Mouse (Mus musculus) neural tube, embryonic 11.5 days (tissue): ENCODE data around the gene Gria2. TPM values are rescaled to one million over a fixed set of nuclear protein-coding genes. Genes with fewer than 3 reads are reported as not detected.
A peak's percentile ranks its signal among the peaks of the same experiment; 100 is the strongest.

Experiments
- ATAC-seq: fragments of 200-750 bp; cut with Nextera tagmentation; 2 replicates; pipeline ENCODE4 v1.8.0; 2017; ENCODE audit warnings: moderate number of reproducible peaks, mild to moderate bottlenecking, moderate TSS enrichment, moderate library complexity; ENCODE audit not compliant: insufficient read depth, low FRiP score, low TSS enrichment
- DNase-seq: peaks from one replicate; pipeline ENCODE4 v3.0.0-alpha.2; 2015; ENCODE audit warnings: low spot score
- H3K27ac ChIP-seq: fragments of 300-500 bp; sonication (generic); 2 replicates; pipeline ENCODE4 v1.5.1; 2014; ENCODE audit warnings: low read depth, mild to moderate bottlenecking, low read length
- H3K27me3 ChIP-seq: fragments of 300-500 bp; sonication (generic); 2 replicates; pipeline ENCODE4 v1.6.1; 2014; ENCODE audit warnings: mild to moderate bottlenecking, low read length, mixed read lengths; ENCODE audit not compliant: control insufficient read depth, insufficient read depth
- H3K36me3 ChIP-seq: fragments of 300-500 bp; sonication (generic); 2 replicates; pipeline ENCODE4 v1.6.1; 2014; ENCODE audit warnings: mild to moderate bottlenecking, low read length, moderate library complexity, mixed read lengths; ENCODE audit not compliant: control insufficient read depth, insufficient read depth
- H3K4me1 ChIP-seq: fragments of 300-500 bp; sonication (generic); 2 replicates; pipeline ENCODE4 v1.6.1; 2014; ENCODE audit warnings: low read length, mixed read lengths; ENCODE audit not compliant: control insufficient read depth, insufficient read depth
- H3K4me2 ChIP-seq: fragments of 300-500 bp; sonication (generic); 2 replicates; pipeline ENCODE4 v1.6.1; 2014; ENCODE audit warnings: low read depth, mild to moderate bottlenecking, moderate library complexity
- H3K4me3 ChIP-seq: fragments of 300-500 bp; sonication (generic); 2 replicates; pipeline ENCODE4 v1.5.1; 2014; ENCODE audit warnings: low read depth, low read length
- H3K9ac ChIP-seq: fragments of 300-500 bp; sonication (generic); 2 replicates; pipeline ENCODE4 v1.6.1; 2014; ENCODE audit warnings: mild to moderate bottlenecking, low read length
- H3K9me3 ChIP-seq: fragments of 300-500 bp; sonication (generic); 2 replicates; pipeline ENCODE4 v1.6.1; 2016; ENCODE audit warnings: low read length; ENCODE audit not compliant: control insufficient read depth
- WGBS: fragments of 180-500 bp; shearing (Covaris S2); extraction: QIAGEN DNeasy Blood & Tissue Kit; methylation state at CpG from one replicate; pipeline ENCODE4 v1.1.7; 2014; 5-methylcytosine and 5-hydroxymethylcytosine counted together
- microRNA-seq: library from miRNA; unstranded; fragments of <30 nt; microRNA quantifications from one replicate; pipeline ENCODE4, GENCODE M21; 2016
- polyA plus RNA-seq: library from polyadenylated mRNA; unstranded; fragments of >200 nt; fragmentation: Nextera tagmentation; extraction: Ambion mirVana; gene quantifications from 2 replicates; pipeline ENCODE4 v1.2.1, GENCODE M21; 2014

Gene Gria2
- polyA plus RNA-seq, 1 experiment from 2014 or later, result 19.1 TPM

GRCm38 (mm10) chr3:80694965-80695364 is 107.7 kb downstream of the Gria2 start:
- no peak overlapping the region for H3K4me2 ChIP-seq
- no peaks in the 10 kb centered on the region for H3K36me3 ChIP-seq
- no peak overlapping the region for H3K27ac ChIP-seq
- H3K4me3 ChIP-seq, result no peak overlapping the region
- no peaks in the 10 kb centered on the region for H3K9me3 ChIP-seq
- DNase-seq (no peak), ATAC-seq (peak; percentile 49; the same call in 1 of the 2 replicates)
- no peaks in the 10 kb centered on the region for H3K27me3 ChIP-seq
- 97% methylated on average over 8 of the region's 8 CpGs for WGBS
- no peaks in the 10 kb centered on the region for H3K4me1 ChIP-seq
- H3K9ac ChIP-seq, result no peak overlapping the region

GRCm38 (mm10) chr3:80665105-80665504 is 137.5 kb downstream of the Gria2 start:
- no peak for ATAC-seq
- H3K9ac ChIP-seq, result no peak overlapping the region
- H3K36me3 ChIP-seq, result no peaks in the 10 kb centered on the region
- H3K27me3 ChIP-seq, result no peaks in the 10 kb centered on the region
- H3K9me3 ChIP-seq, result no peaks in the 10 kb centered on the region
- no peak overlapping the region for H3K4me2 ChIP-seq
- WGBS, result 71% methylated on average over 5 of the region's 5 CpGs
- no peak overlapping the region for H3K27ac ChIP-seq
- DNase-seq, result no peak
- H3K4me1 ChIP-seq, result no peaks in the 10 kb centered on the region
- no peak overlapping the region for H3K4me3 ChIP-seq

GRCm38 (mm10) chr3:80663293-80663692 is 139.3 kb downstream of the Gria2 start:
- H3K36me3 ChIP-seq, result no peaks in the 10 kb centered on the region
- H3K9me3 ChIP-seq, result no peaks in the 10 kb centered on the region
- no peak overlapping the region for H3K4me3 ChIP-seq
- no peak overlapping the region for H3K9ac ChIP-seq
- H3K27ac ChIP-seq, result no peak overlapping the region
- no peaks in the 10 kb centered on the region for H3K4me1 ChIP-seq
- no peak overlapping the region for H3K4me2 ChIP-seq
- H3K27me3 ChIP-seq, result no peaks in the 10 kb centered on the region
- DNase-seq, result no peak
- 82% methylated on average over 2 of the region's 2 CpGs for WGBS
- ATAC-seq, result no peak

GRCm38 (mm10) chr3:80661838-80662237 is 140.8 kb downstream of the Gria2 start:
- Histone ChIP-seq H3K9ac (no peak overlapping the region), H3K27ac (no peak overlapping the region), H3K4me1 (no peaks in the 10 kb centered on the region), H3K4me3 (no peak overlapping the region), H3K4me2 (no peak overlapping the region), H3K27me3 (no peaks in the 10 kb centered on the region), H3K36me3 (no peaks in the 10 kb centered on the region), H3K9me3 (no peaks in the 10 kb centered on the region)
- 88% methylated on average over 3 of the region's 3 CpGs for WGBS
- no peak for DNase-seq
- ATAC-seq, result no peak

GRCm38 (mm10) chr3:80652213-80652612 is 150.4 kb downstream of the Gria2 start:
- DNase-seq, result no peak
- Histone ChIP-seq H3K27ac (no peak overlapping the region), H3K27me3 (no peaks in the 10 kb centered on the region), H3K36me3 (no peaks in the 10 kb centered on the region), H3K4me3 (no peak overlapping the region), H3K4me2 (no peak overlapping the region), H3K4me1 (no peaks in the 10 kb centered on the region), H3K9ac (no peak overlapping the region), H3K9me3 (no peaks in the 10 kb centered on the region)
- ATAC-seq, result no peak
- WGBS, result 68% methylated on average over 5 of the region's 5 CpGs

Small RNA genes within 50 kb of the gene (microRNA-seq; reads per million reads assigned to microRNA genes)
- gene Gm25749, result not detected

Other genes with a start within 250 kb of the Gria2 start
- 11.0 and 14.3 TPM in 2 replicates for gene Glrb, start 110.8 kb upstream of the Gria2 start, polyA plus RNA-seq
- 21.7 and 25.7 TPM in 2 replicates for gene Pdgfc, start 233.6 kb upstream of the Gria2 start, polyA plus RNA-seq